Mouse (Mus musculus): ENCODE data around the gene Bcl2l15.

DNA sequence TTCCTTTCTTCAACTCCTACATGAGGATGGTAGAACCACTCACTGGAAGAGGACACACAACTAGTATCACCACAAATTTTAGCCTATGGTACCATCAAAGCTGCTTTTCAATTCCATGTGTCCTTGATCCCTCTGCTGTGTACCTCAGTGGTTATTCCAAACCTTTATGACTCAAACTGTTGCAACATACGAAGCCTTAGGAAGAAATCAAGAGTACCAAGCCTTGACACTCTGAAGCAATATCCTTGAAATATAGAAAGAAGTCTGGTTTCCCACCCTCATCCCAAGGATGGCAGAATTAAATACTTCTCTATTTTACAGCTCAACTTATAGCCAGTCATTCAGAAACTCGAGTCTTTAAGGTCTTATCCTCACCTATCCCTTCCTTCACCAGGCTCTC is 36.0 kb upstream of the Bcl2l15 start:
- TF ChIP-seq POLR2A (IDR thresholded peaks at IDR 0.05; ENCODE audit: insufficient read depth, low read depth, low read length) (no peak), CTCF (IDR thresholded peaks at IDR 0.05; ENCODE audit: insufficient read depth, low read depth, low read length) (no peak)

Data from olfactory bulb, adult 2 months (tissue).